Mouse (Mus musculus) ovary, adult 10 weeks (tissue): ENCODE data around the gene Fer. TPM values are rescaled to one million over a fixed set of nuclear protein-coding genes. Genes with fewer than 3 reads are reported as not detected.

Experiments
- polyA plus RNA-seq: library from polyadenylated mRNA; stranded (reverse); fragments of 350-450 nt; fragmentation: Illumina TruSeq; extraction: RNeasy Lipid Tissue Mini Kit (QIAGEN cat#74804); gene quantifications from one replicate; pipeline ENCODE4 v1.2.3, GENCODE M21; 2014

The Fer gene
- polyA plus RNA-seq = 55.3 TPM

DNA sequence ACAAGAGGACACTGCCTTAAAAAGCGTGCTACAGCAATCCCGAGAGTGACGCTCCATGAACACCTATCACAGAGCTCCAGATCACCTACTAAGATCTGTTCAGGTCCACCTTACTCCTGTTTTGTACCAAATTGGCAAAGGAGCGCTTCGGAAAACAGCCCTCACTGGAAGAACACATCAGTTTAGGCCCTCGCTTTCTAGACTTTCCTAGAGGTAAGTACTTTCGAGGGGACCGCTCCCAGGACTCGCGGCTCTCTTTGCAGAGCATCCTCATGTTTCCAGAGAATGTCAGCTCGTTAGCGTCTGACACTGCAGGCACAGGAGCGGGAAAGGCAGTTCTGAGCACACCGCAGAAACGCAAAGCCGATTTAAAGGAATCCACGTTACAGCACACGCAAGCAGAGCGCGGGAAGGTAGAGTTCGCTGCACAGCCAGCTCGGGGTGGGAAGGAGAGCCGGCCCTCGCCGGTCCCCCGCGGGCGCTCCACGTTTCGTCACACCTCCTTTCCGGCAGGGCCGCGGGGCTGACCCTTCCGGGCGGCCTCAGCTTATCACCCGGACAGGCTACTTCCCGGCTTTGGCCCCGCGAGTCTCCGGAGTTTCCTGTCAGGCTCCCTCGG is at the start of gene Fer:
Gene Fer, plus strand, starts transcription at position 51 of the 619 bp plus-strand sequence.

DNA sequence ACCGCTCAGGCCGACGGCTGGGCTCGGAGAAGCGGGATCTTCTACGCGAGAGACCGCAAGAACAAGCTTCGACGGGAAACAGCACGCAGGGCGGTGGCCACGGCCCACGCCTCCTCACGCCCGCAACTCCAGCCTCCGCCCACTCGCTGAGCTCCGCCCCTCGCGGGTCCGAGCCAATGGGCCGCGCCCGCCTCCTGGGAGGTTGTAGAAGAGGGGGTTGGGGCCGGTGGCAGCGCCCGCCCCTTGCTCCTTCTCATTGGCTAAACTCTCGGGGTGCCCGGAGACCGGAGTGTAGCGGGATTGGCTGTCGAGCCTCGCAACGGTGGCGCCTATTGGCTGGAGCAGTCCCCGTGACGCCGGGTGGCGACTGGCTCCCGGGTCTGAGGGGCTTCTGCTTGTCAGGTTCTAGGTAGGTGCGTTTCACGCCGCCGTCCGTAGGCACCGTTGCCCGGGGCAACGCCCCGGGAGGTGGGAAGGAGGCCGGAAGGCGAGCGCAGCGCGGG is 836 bp downstream of the Fer start, which contains the start of gene A930002H24Rik:
Gene A930002H24Rik, minus strand, starts transcription at position 145 of the 503 bp plus-strand sequence.

Other genes with a start within 250 kb of the Fer start
- not detected for gene A930002H24Rik, start 729 bp downstream of the Fer start, polyA plus RNA-seq